Mouse (Mus musculus) heart, postnatal 0 days (tissue): ENCODE measurements at regions not wholly inside any gene's neighbourhood (a gene's known extent, or its start where the extent isn't known, plus 50 kb on each side); places are given as distances from the start of the nearest gene placed in this dataset.
A peak's percentile ranks its signal among the peaks of the same experiment; 100 is the strongest.

Experiments used
- ATAC-seq: fragments of 200-750 bp; cut with Nextera tagmentation; 2 replicates; pipeline ENCODE4 v1.8.0; 2017; ENCODE audit warnings: low read depth, moderate number of reproducible peaks, moderate library complexity; ENCODE audit not compliant: insufficient read depth
- DNase-seq: peaks from one replicate; pipeline ENCODE4 v3.0.0-alpha.2; 2016; ENCODE audit warnings: low spot score
- H3K27ac ChIP-seq: fragments of 300-500 bp; sonication (generic); 2 replicates; pipeline ENCODE4 v1.5.1; 2014; ENCODE audit warnings: low read depth, mild to moderate bottlenecking
- H3K27me3 ChIP-seq: fragments of 300-500 bp; sonication (generic); 2 replicates; pipeline ENCODE4 v1.6.1; 2014; ENCODE audit warnings: low read length, mixed read lengths; ENCODE audit not compliant: control insufficient read depth, insufficient read depth
- H3K36me3 ChIP-seq: fragments of 300-500 bp; sonication (generic); replicated peaks from 2 replicates; pipeline ENCODE4 v1.6.1; 2014; ENCODE audit warnings: low read length, mixed read lengths; ENCODE audit not compliant: control insufficient read depth, insufficient read depth
- H3K4me1 ChIP-seq: fragments of 300-500 bp; sonication (generic); 2 replicates; pipeline ENCODE4 v1.6.1; 2014; ENCODE audit warnings: antibody characterized with exemption; ENCODE audit not compliant: control insufficient read depth, insufficient read depth
- H3K4me2 ChIP-seq: fragments of 300-500 bp; sonication (generic); 2 replicates; pipeline ENCODE4 v1.6.1; 2014; ENCODE audit warnings: low read depth, mild to moderate bottlenecking, low read length, moderate library complexity
- H3K4me3 ChIP-seq: fragments of 300-500 bp; sonication (generic); 2 replicates; pipeline ENCODE4 v1.5.1; 2014; ENCODE audit warnings: low read depth, low read length
- H3K9ac ChIP-seq: fragments of 300-500 bp; sonication (generic); replicated peaks from 2 replicates; pipeline ENCODE4 v1.6.1; 2014; ENCODE audit warnings: low read depth, low read length, mixed read lengths
- H3K9me3 ChIP-seq: fragments of 300-500 bp; sonication (generic); replicated peaks from 2 replicates; pipeline ENCODE4 v1.6.1; 2016; ENCODE audit warnings: low read length; ENCODE audit not compliant: control insufficient read depth
- CTCF ChIP-seq: IDR thresholded peaks from 2 replicates; pipeline ENCODE4 v1.5.1; 2016; ENCODE audit warnings: antibody characterized with exemption, control low read depth, low read depth
- EP300 ChIP-seq: IDR thresholded peaks from 2 replicates; pipeline ENCODE4 v1.6.1; 2016; ENCODE audit warnings: antibody characterized with exemption, low read depth
- WGBS: fragments of 180-500 bp; shearing (Covaris S2); extraction: QIAGEN DNeasy Blood & Tissue Kit; methylation state at CpG from one replicate; pipeline ENCODE4 v1.1.7; 2014; 5-methylcytosine and 5-hydroxymethylcytosine counted together

- WGBS = 73% methylated on average over 2 of the region's 2 CpGs
- no peak for ATAC-seq
Observed at GRCm38 (mm10) chr6:31319431-31319830, 79.1 kb upstream of the Mkln1 start.

GRCm38 (mm10) chr6:31320141-31320830 lies 78.2 kb upstream of the Mkln1 start:
- ATAC-seq = no peak
- DNase-seq = no peak
- 72% methylated on average over 3 of the region's 3 CpGs for WGBS
- no peak for TF ChIP-seq EP300
- TF ChIP-seq CTCF = no peak
- Histone ChIP-seq H3K9ac (no peak overlapping the region), H3K9me3 (no peaks in the 10 kb centered on the region), H3K4me3 (no peak overlapping the region), H3K27me3 (no peaks in the 10 kb centered on the region), H3K4me1 (peaks cover 32% of the 10 kb centered on the region), H3K27ac (no peak overlapping the region), H3K4me2 (no peak overlapping the region), H3K36me3 (no peaks in the 10 kb centered on the region)

More at GRCm38 (mm10) chr6:31319431-31319830, 79.1 kb upstream of the Mkln1 start:
- TF ChIP-seq EP300 (no peak), CTCF (no peak)
- H3K36me3 ChIP-seq = no peaks in the 10 kb centered on the region
- no peak overlapping the region for H3K9ac ChIP-seq
- no peak overlapping the region for H3K27ac ChIP-seq
- H3K27me3 ChIP-seq = no peaks in the 10 kb centered on the region
- H3K4me3 ChIP-seq = no peak overlapping the region
- H3K4me1 ChIP-seq = peaks cover 33% of the 10 kb centered on the region
- no peaks in the 10 kb centered on the region for H3K9me3 ChIP-seq
- no peak for DNase-seq
- no peak overlapping the region for H3K4me2 ChIP-seq

- no peak for TF ChIP-seq EP300
- no peak for TF ChIP-seq CTCF
- DNase-seq (no peak), ATAC-seq (no peak)
- Histone ChIP-seq H3K27me3 (no peaks in the 10 kb centered on the region), H3K4me2 (no peak overlapping the region), H3K36me3 (no peaks in the 10 kb centered on the region), H3K4me1 (peaks cover 32% of the 10 kb centered on the region), H3K9me3 (no peaks in the 10 kb centered on the region), H3K9ac (no peak overlapping the region), H3K4me3 (no peak overlapping the region), H3K27ac (no peak overlapping the region)
- 59% methylated on average over 7 of the region's 7 CpGs for WGBS
Observed at GRCm38 (mm10) chr6:31321066-31321846, 77.3 kb upstream of the Mkln1 start.

GRCm38 (mm10) chr6:31321902-31322301 lies 76.6 kb upstream of the Mkln1 start:
- peak overlapping the region; percentile 29 for H3K4me2 ChIP-seq
- TF ChIP-seq EP300 (no peak), CTCF (no peak)
- no peak overlapping the region for H3K9ac ChIP-seq
- no peaks in the 10 kb centered on the region for H3K36me3 ChIP-seq
- ATAC-seq (peak; percentile 46), DNase-seq (peak; percentile 75)
- no peaks in the 10 kb centered on the region for H3K9me3 ChIP-seq
- WGBS = 20% methylated on average over 10 of the region's 10 CpGs
- H3K4me3 ChIP-seq = no peak overlapping the region
- no peaks in the 10 kb centered on the region for H3K27me3 ChIP-seq
- H3K4me1 ChIP-seq = peaks cover 32% of the 10 kb centered on the region
- H3K27ac ChIP-seq = peak overlapping the region; percentile 40

GRCm38 (mm10) chr6:31323228-31324190 lies 75.0 kb upstream of the Mkln1 start:
- Histone ChIP-seq H3K27ac (no peak overlapping the region), H3K27me3 (no peaks in the 10 kb centered on the region), H3K4me2 (no peak overlapping the region), H3K4me1 (peaks cover 27% of the 10 kb centered on the region), H3K4me3 (no peak overlapping the region), H3K9ac (no peak overlapping the region), H3K36me3 (no peaks in the 10 kb centered on the region), H3K9me3 (no peaks in the 10 kb centered on the region)
- WGBS = 65% methylated on average over 9 of the region's 9 CpGs
- no peak for TF ChIP-seq CTCF
- ATAC-seq = no peak
- DNase-seq = no peak
